Mouse (Mus musculus) lung, postnatal 0 days (tissue): ENCODE results near the gene Radil.

Source experiments
- CTCF ChIP-seq: IDR thresholded peaks from 2 replicates; pipeline ENCODE4 v1.5.1; 2016; ENCODE audit warnings: antibody characterized with exemption, mild to moderate bottlenecking
- EP300 ChIP-seq: IDR thresholded peaks from 2 replicates; pipeline ENCODE4 v1.6.1; 2016; ENCODE audit warnings: antibody characterized with exemption, mild to moderate bottlenecking, control low read depth

DNA sequence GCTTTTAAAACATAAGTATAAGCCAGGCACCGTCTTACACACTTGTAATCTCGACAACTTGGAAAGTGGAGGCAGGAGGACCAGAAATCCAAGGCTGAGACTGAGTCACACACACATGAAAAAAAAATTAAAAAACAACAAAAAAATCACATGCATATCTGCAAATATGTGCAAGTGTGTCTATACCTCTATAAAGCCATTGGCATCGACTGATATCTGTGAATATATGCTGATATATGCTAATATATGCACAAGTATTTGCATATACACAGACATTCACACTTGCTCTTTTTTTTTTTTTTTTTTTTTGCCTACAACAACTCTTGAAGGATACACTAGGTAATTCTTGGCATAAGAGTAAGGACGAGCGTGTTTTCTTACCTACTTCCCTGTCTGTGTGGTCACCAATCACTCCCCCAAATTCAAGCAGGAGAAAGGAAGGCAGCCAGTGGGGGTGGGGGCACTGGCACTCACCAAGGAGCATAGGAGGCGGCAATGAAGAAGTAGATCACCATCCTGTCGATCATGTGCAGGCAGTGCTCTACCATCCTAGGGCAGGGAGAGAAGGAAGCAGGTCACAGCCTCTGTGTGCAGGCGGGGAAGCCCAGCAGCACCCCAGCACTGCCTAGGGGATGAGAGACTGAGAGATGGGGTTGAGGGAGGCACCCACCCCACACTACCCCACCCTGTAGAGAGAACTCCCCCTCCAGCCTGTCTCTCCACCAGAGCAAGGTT is 23.6 kb upstream of the Radil start:
- TF ChIP-seq CTCF (no peak), EP300 (no peak)
